Mouse (Mus musculus) embryonic facial prominence, embryonic 13.5 days (tissue): Measurements from ENCODE around the gene Olfr1341. TPM values are rescaled to one million over a fixed set of nuclear protein-coding genes. Genes with fewer than 3 reads are reported as not detected.

ENCODE experiments used
- ATAC-seq: fragments of 200-750 bp; cut with Nextera tagmentation; 2 replicates; pipeline ENCODE4 v1.8.0; 2017; ENCODE audit warnings: low read depth; ENCODE audit not compliant: insufficient number of reproducible peaks, insufficient read depth, low FRiP score, low TSS enrichment
- H3K27ac ChIP-seq: fragments of 300-500 bp; sonication (generic); 2 replicates; pipeline ENCODE4 v1.5.1; 2015; ENCODE audit warnings: moderate library complexity, mild to moderate bottlenecking, inconsistent platforms
- H3K27me3 ChIP-seq: fragments of 300-500 bp; sonication (generic); 2 replicates; pipeline ENCODE4 v1.6.1; 2015; ENCODE audit warnings: mild to moderate bottlenecking, inconsistent platforms
- H3K36me3 ChIP-seq: fragments of 300-500 bp; sonication (generic); 2 replicates; pipeline ENCODE4 v1.6.1; 2015; ENCODE audit warnings: mild to moderate bottlenecking, inconsistent platforms
- H3K4me1 ChIP-seq: fragments of 300-500 bp; sonication (generic); 2 replicates; pipeline ENCODE4 v1.6.1; 2015; ENCODE audit warnings: inconsistent platforms
- H3K4me2 ChIP-seq: fragments of 300-500 bp; sonication (generic); 2 replicates; pipeline ENCODE4 v1.6.1; 2015; ENCODE audit warnings: moderate library complexity, mild to moderate bottlenecking, inconsistent platforms
- H3K4me3 ChIP-seq: fragments of 300-500 bp; sonication (generic); 2 replicates; pipeline ENCODE4 v1.5.1; 2015; ENCODE audit warnings: mild to moderate bottlenecking, inconsistent platforms
- H3K9ac ChIP-seq: fragments of 300-500 bp; sonication (generic); 2 replicates; pipeline ENCODE4 v1.6.1; 2015; ENCODE audit warnings: mild to moderate bottlenecking, inconsistent platforms
- H3K9me3 ChIP-seq: fragments of 300-500 bp; sonication (generic); 2 replicates; pipeline ENCODE4 v1.6.1; 2016; ENCODE audit warnings: inconsistent platforms
- whole genome bisulfite sequencing: fragments of 180-500 bp; shearing (Covaris S2); methylation state at CpG from one replicate; pipeline ENCODE4 v1.1.7; 2015; ENCODE audit warnings: mixed read lengths; 5-methylcytosine and 5-hydroxymethylcytosine counted together
- polyA plus RNA-seq: library from polyadenylated mRNA; unstranded; fragments of >200 nt; fragmentation: Nextera tagmentation; extraction: Ambion mirVana; gene quantifications from 2 replicates; pipeline ENCODE4 v1.2.1, GENCODE M21; 2015

Olfr1341 gene
- polyA plus RNA-seq, 1 experiment from 2014 or later = 0.07 TPM

DNA sequence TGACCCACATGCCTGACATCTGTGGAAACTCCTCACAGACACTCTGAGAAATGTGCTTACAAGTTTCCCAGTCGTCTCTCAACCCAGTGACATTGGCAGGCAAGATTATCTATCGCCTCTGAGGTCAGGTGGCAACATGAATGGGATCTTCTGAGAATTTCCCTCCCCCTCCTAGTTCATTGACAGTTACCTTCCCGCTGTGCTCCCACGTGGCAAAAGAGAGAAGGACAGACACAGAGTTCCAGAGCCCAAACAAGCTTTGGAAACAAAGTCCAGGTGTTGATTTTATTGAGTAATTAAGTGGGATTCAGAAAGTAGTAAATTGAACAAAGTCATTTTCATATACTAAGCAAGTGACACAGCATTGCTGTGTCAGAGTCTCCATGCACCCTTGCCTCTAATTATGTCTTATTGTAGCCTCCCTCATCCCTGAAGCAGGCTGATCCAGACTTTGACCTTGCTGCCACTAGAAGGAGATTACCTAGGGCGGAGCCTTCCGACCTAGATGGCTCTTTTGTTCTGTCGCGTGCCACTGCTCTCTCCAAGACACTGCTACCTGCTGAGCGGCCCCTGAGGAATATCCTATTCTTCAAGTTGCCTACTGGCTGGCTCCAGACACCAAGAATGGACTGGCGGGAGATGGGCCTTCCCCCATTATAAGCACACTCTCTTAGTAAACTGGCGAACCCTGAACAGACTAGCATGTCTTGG is 37.8 kb downstream of the Olfr1341 start:
- H3K36me3 ChIP-seq = no peaks in the 10 kb centered on the region
- no peaks in the 10 kb centered on the region for H3K4me1 ChIP-seq
- H3K4me3 ChIP-seq = no peak overlapping the region
- H3K9ac ChIP-seq = no peak overlapping the region
- 7% methylated on average over 11 of the region's 11 CpGs for WGBS
- H3K27me3 ChIP-seq = peaks cover 45% of the 10 kb centered on the region
- H3K27ac ChIP-seq = no peak overlapping the region
- H3K9me3 ChIP-seq = peaks cover under 1% of the 10 kb centered on the region; the same call in 1 of the 2 replicates
- no peak overlapping the region for H3K4me2 ChIP-seq
- no peak for ATAC-seq

DNA sequence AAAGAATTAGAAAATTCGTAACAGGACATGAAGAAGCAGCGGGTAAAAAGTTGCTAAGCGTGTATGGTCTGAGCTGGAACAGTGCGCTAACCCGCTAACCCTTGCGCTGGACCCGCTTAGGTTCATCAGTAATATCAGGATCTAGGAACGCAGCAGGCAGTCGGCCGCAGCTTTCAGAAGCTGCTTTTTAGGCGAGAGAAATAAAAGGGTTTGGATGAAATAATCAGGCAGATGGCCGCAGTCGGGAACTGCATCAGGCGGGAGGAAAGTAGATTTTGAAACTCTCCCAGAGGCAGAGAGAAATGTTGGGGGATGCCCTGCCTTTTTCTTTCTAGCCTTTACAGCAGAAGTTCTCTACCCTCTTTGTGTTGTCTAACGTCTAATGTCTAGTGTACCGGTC is 38.6 kb downstream of the Olfr1341 start:
- peaks cover 45% of the 10 kb centered on the region for H3K27me3 ChIP-seq
- WGBS = 5% methylated on average over 16 of the region's 16 CpGs
- no peak overlapping the region for H3K4me3 ChIP-seq
- H3K4me2 ChIP-seq = no peak overlapping the region
- peaks cover 7% of the 10 kb centered on the region for H3K9me3 ChIP-seq
- H3K36me3 ChIP-seq = no peaks in the 10 kb centered on the region
- no peak overlapping the region for H3K27ac ChIP-seq
- ATAC-seq = no peak
- no peaks in the 10 kb centered on the region for H3K4me1 ChIP-seq
- H3K9ac ChIP-seq = no peak overlapping the region

DNA sequence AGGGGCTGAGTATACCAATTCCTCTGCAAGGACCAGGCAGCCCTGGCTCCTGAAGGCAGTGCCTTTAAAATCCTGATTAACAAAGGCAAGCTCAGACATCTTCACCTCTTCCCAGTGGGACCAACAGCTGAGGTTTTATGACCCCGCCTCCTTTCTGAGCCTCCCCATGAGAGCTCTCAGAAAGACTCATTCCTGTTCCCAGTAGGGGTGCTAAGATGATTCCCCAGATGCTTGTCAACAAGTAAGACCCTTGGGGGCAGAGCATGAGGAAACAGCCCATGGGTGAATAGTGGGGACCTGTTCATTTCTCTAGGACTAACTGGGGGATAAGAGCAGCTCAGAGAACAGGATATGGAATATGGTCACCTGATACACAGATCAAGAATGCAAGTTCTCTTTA is 55.3 kb downstream of the Olfr1341 start, which contains the start of gene Olfr1338:
TSS of gene Olfr1338 (minus strand) at position 101 of the 400 bp plus-strand sequence.
- H3K4me2 ChIP-seq = no peak within 1 kb of the TSS
- H3K36me3 ChIP-seq = no peaks in the 10 kb centered on the region
- H3K27me3 ChIP-seq = no peaks in the 10 kb centered on the region
- ATAC-seq = no peak
- no peak within 1 kb of the TSS for H3K4me3 ChIP-seq
- no peaks in the 10 kb centered on the region for H3K4me1 ChIP-seq
- H3K27ac ChIP-seq = no peak within 1 kb of the TSS
- WGBS = 79% methylated on average over 1 of the region's 1 CpGs
- no peak within 1 kb of the TSS for H3K9ac ChIP-seq
- H3K9me3 ChIP-seq = no peaks in the 10 kb centered on the region

Other genes starting within 250 kb of the Olfr1341 start
- gene Mpl, start 246.0 kb upstream of the Olfr1341 start, polyA plus RNA-seq = 0.54 and 1.1 TPM in 2 replicates
- gene Tie1, start 213.5 kb upstream of the Olfr1341 start, polyA plus RNA-seq = 19.4 and 19.6 TPM in 2 replicates
- gene 2610528J11Rik, start 176.5 kb upstream of the Olfr1341 start, polyA plus RNA-seq = 4.1 and 5.0 TPM in 2 replicates
- 2.8 and 3.2 TPM in 2 replicates for gene Tmem125, start 159.5 kb upstream of the Olfr1341 start, polyA plus RNA-seq
- gene Cfap57, start 82.7 kb upstream of the Olfr1341 start, polyA plus RNA-seq = 0.17 and 0.22 TPM in 2 replicates
- 141 and 164 TPM in 2 replicates for gene Ebna1bp2, start 82.7 kb upstream of the Olfr1341 start, polyA plus RNA-seq
- not detected in 2 replicates for gene Olfr62, start 44.6 kb upstream of the Olfr1341 start, polyA plus RNA-seq
- gene Olfr1342, start 10.8 kb upstream of the Olfr1341 start, polyA plus RNA-seq = 0.19 and 0.20 TPM in 2 replicates
- gene Olfr1340, start 16.6 kb downstream of the Olfr1341 start, polyA plus RNA-seq = not detected in 2 replicates
- not detected in 2 replicates for gene Olfr1339, start 28.7 kb downstream of the Olfr1341 start, polyA plus RNA-seq
- gene Olfr1338, start 55.2 kb downstream of the Olfr1341 start, polyA plus RNA-seq = 0.08 TPM in 1 of 2 replicates, not detected in the other
- gene Olfr1337, start 79.1 kb downstream of the Olfr1341 start, polyA plus RNA-seq = not detected in 2 replicates
- gene Olfr1335, start 106.4 kb downstream of the Olfr1341 start, polyA plus RNA-seq = not detected in 2 replicates
- not detected in 2 replicates for gene Olfr1333, start 132.8 kb downstream of the Olfr1341 start, polyA plus RNA-seq
- gene Olfr1331, start 161.1 kb downstream of the Olfr1341 start, polyA plus RNA-seq = not detected in 2 replicates
- 0.07 TPM in 1 of 2 replicates, not detected in the other for gene Olfr1330, start 185.1 kb downstream of the Olfr1341 start, polyA plus RNA-seq
- gene Olfr1329, start 213.9 kb downstream of the Olfr1341 start, polyA plus RNA-seq = not detected in 2 replicates
- gene Olfr1328, start 235.1 kb downstream of the Olfr1341 start, polyA plus RNA-seq = 0.06 TPM in 1 of 2 replicates, not detected in the other